9 mouse cellular contexts compared by ENCODE assay signal in genomic region chr9:78476531-78477020, GRCm38 (mm10). TPM values are rescaled to one million over a fixed set of nuclear protein-coding genes. Genes with fewer than 3 reads are reported as not detected.
DNase-seq lines count a peak whose midpoint lies in the region; ATAC-seq and TF ChIP-seq lines count a peak whose summit lies in the region.
"Had no signal": no experiment of that assay in that cellular context is flagged by ENCODE, and none has a peak within 500 bp of the region (broad histone marks: within the 10 kb centered on the region; RNA-seq: fewer than 3 reads in every experiment).

No protein-coding gene starts in this region.

- no peak for TF ChIP-seq EP300 in heart, postnatal 0 days (IDR thresholded peaks at IDR 0.05; ENCODE audit: low read depth)

- no peak overlapping the region for H3K4me2 ChIP-seq in heart, postnatal 0 days (ENCODE audit: low read depth, low read length)
- no peak overlapping the region for H3K4me2 ChIP-seq in intestine, embryonic 16.5 days (ENCODE audit: low read depth, low read length)

- peaks cover 63% of the 10 kb centered on the region for H3K36me3 ChIP-seq in heart, postnatal 0 days (replicated peaks; ENCODE audit: control insufficient read depth, insufficient read depth, low read length)
- peaks cover 72% of the 10 kb centered on the region for H3K36me3 ChIP-seq in heart, embryonic 10.5 days
- H3K36me3 ChIP-seq in intestine, embryonic 16.5 days (ENCODE audit: control insufficient read depth, insufficient read depth, low read length), result peaks cover 6% of the 10 kb centered on the region; the same call in 1 of the 2 replicates

- TF ChIP-seq CTCF in heart, postnatal 0 days (IDR thresholded peaks at IDR 0.05; ENCODE audit: low read depth), result no peak

- 0 out of 2 replicates have a peak overlapping the region, but pooled peaks have one; percentile 5 for H3K27ac ChIP-seq in heart, postnatal 0 days (ENCODE audit: low read depth)
- no peak overlapping the region for H3K27ac ChIP-seq in heart, embryonic 10.5 days
- peak overlapping the region; percentile 23 for H3K27ac ChIP-seq in intestine, embryonic 16.5 days (ENCODE audit: low read length)

- H3K27me3 ChIP-seq in heart, postnatal 0 days (ENCODE audit: control insufficient read depth, insufficient read depth, low read length), result no peaks in the 10 kb centered on the region
- no peaks in the 10 kb centered on the region for H3K27me3 ChIP-seq in heart, embryonic 10.5 days (ENCODE audit: insufficient read depth, poor library complexity, severe bottlenecking)
- H3K27me3 ChIP-seq in intestine, embryonic 16.5 days (replicated peaks; ENCODE audit: control insufficient read depth, insufficient read depth, low read length), result no peaks in the 10 kb centered on the region

- no peak for ATAC-seq in heart, postnatal 0 days (ENCODE audit: insufficient read depth, low read depth)
- ATAC-seq in intestine, embryonic 16.5 days, result peak; percentile 11
- ATAC-seq in cerebellum, adult (ENCODE audit: insufficient number of reproducible peaks, low FRiP score, low TSS enrichment), result no peak

- DNase-seq in heart, postnatal 0 days (ENCODE audit: low spot score), result no peak
- DNase-seq in heart, embryonic 10.5 days (ENCODE audit: low spot score), result no peak
- DNase-seq in adipocyte (ENCODE audit: low spot score), result peak; percentile 26
- DNase-seq in naive thymus-derived CD4-positive, alpha-beta T cell, adult 2 months (ENCODE audit: low read depth), result peak; percentile 58
- no peak for DNase-seq in cerebellum, postnatal 4 days (ENCODE audit: low spot score in 2 of 2)
- DNase-seq in right cerebral cortex, postnatal 14 days, result no peak
- DNase-seq: thymus, postnatal 4 days had no signal

- no peaks in the 10 kb centered on the region for H3K9me3 ChIP-seq in heart, postnatal 0 days (replicated peaks; ENCODE audit: control insufficient read depth, low read length)
- H3K9me3 ChIP-seq in heart, embryonic 10.5 days, result no peaks in the 10 kb centered on the region
- H3K9me3 ChIP-seq in intestine, embryonic 16.5 days (ENCODE audit: control insufficient read depth, low read length), result no peaks in the 10 kb centered on the region

- no peaks in the 10 kb centered on the region for H3K4me1 ChIP-seq in heart, postnatal 0 days (ENCODE audit: control insufficient read depth, insufficient read depth)
- 0 out of 2 replicates have a peak, but pooled peaks cover 3% of the 10 kb centered on the region for H3K4me1 ChIP-seq in heart, embryonic 10.5 days
- H3K4me1 ChIP-seq in intestine, embryonic 16.5 days (ENCODE audit: control insufficient read depth, insufficient read depth, low read length), result no peaks in the 10 kb centered on the region

- no peak overlapping the region for H3K4me3 ChIP-seq in heart, postnatal 0 days (ENCODE audit: low read depth, low read length)
- H3K4me3 ChIP-seq in heart, embryonic 10.5 days, result no peak overlapping the region
- H3K4me3 ChIP-seq in intestine, embryonic 16.5 days (ENCODE audit: low read length), result no peak overlapping the region

- no peak overlapping the region for H3K9ac ChIP-seq in heart, postnatal 0 days (replicated peaks; ENCODE audit: low read depth, low read length)
- H3K9ac ChIP-seq in intestine, embryonic 16.5 days (ENCODE audit: low read depth, low read length), result no peak overlapping the region

- 8% methylated on average over 1 of the region's 1 CpGs for WGBS in heart, postnatal 0 days
- WGBS in heart, embryonic 10.5 days, result 16% methylated on average over 1 of the region's 1 CpGs
- 7% methylated on average over 1 of the region's 1 CpGs for WGBS in intestine, embryonic 16.5 days

RNA-seq across cellular contexts. Expression of gene Eef1a1, which starts 12.4 kb away (rescaled TPM):
- 7,011 and 7,051 TPM in 2 replicates for total RNA-seq in heart, postnatal 0 days (2014; rRNA removed; ENCODE audit: low replicate concordance)
- 2,146 and 2,221 TPM in 2 replicates for polyA plus RNA-seq in heart, postnatal 0 days (2015; fragmentation: Nextera tagmentation; extraction: Ambion mirVana)
- polyA plus RNA-seq in heart, embryonic 10.5 days (2016; fragmentation: Nextera tagmentation; extraction: Ambion mirVana), result 2,877 and 3,185 TPM in 2 replicates
- polyA plus RNA-seq in intestine, embryonic 16.5 days (2015; fragmentation: Nextera tagmentation; extraction: Ambion mirVana), result 4,065 and 4,271 TPM in 2 replicates

RNA-seq across cellular contexts. Expression of gene Gm17324, which starts 28.0 kb away (rescaled TPM):
- not detected in 2 replicates for total RNA-seq in heart, postnatal 0 days (2014; rRNA removed; ENCODE audit: low replicate concordance)
- 0.63 and 0.74 TPM in 2 replicates for polyA plus RNA-seq in heart, postnatal 0 days (2015; fragmentation: Nextera tagmentation; extraction: Ambion mirVana)
- 0.89 and 1.1 TPM in 2 replicates for polyA plus RNA-seq in heart, embryonic 10.5 days (2016; fragmentation: Nextera tagmentation; extraction: Ambion mirVana)
- polyA plus RNA-seq in intestine, embryonic 16.5 days (2015; fragmentation: Nextera tagmentation; extraction: Ambion mirVana), result 0.24 and 0.48 TPM in 2 replicates

RNA-seq across cellular contexts. Expression of gene Mto1, which starts 28.6 kb away (rescaled TPM):
- total RNA-seq in heart, postnatal 0 days (2014; rRNA removed; ENCODE audit: low replicate concordance), result 22.4 and 27.3 TPM in 2 replicates
- 21.8 and 23.3 TPM in 2 replicates for polyA plus RNA-seq in heart, postnatal 0 days (2015; fragmentation: Nextera tagmentation; extraction: Ambion mirVana)
- 28.1 and 30.3 TPM in 2 replicates for polyA plus RNA-seq in heart, embryonic 10.5 days (2016; fragmentation: Nextera tagmentation; extraction: Ambion mirVana)
- polyA plus RNA-seq in intestine, embryonic 16.5 days (2015; fragmentation: Nextera tagmentation; extraction: Ambion mirVana), result 25.0 and 27.0 TPM in 2 replicates

RNA-seq across cellular contexts. Expression of gene Cgas, which starts 33.5 kb away (rescaled TPM):
- total RNA-seq in heart, postnatal 0 days (2014; rRNA removed; ENCODE audit: low replicate concordance), result 1.0 and 1.5 TPM in 2 replicates
- polyA plus RNA-seq in heart, postnatal 0 days (2015; fragmentation: Nextera tagmentation; extraction: Ambion mirVana), result 0.82 and 0.83 TPM in 2 replicates
- polyA plus RNA-seq in heart, embryonic 10.5 days (2016; fragmentation: Nextera tagmentation; extraction: Ambion mirVana), result 0.36 and 0.72 TPM in 2 replicates
- 1.6 and 1.9 TPM in 2 replicates for polyA plus RNA-seq in intestine, embryonic 16.5 days (2015; fragmentation: Nextera tagmentation; extraction: Ambion mirVana)

Comparison
In these comparisons a context has a peak if more than half of its experiments do, and no peak if none do; other contexts are left out.
1. DNase-seq: peak in adipocyte (single experiment) and naive thymus-derived CD4-positive, alpha-beta T cell, adult 2 months (single experiment); none in heart, postnatal 0 days (single experiment), heart, embryonic 10.5 days (single experiment), cerebellum, postnatal 4 days (0 of 2) and right cerebral cortex, postnatal 14 days (single experiment).